Mouse (Mus musculus) T-helper 17 cell (primary cell): Measurements from ENCODE around the gene Efhc1.

Experiments
- in situ Hi-C, 2 experiments: fragments of 300-600 bp; cut with MboI, MseI; formaldehyde crosslinking; loops; 1 replicate in 1 of 2; 2 replicates in 1 of 2; pipeline ENCODE4 v1.15.1; 2025; ENCODE audit warnings: high pct_unique_total_duplicates in 2 of 2

Efhc1 gene

GRCm38 (mm10) chr1:20951300-20951763 is at the start of gene Efhc1:
TSS of gene Efhc1 (plus strand) at chr1:20951626.
- in situ Hi-C loops, result no loop called here

GRCm38 (mm10) chr1:20905501-20906127 is 45.8 kb upstream of the Efhc1 start:
- in situ Hi-C loops, result no loop called here

- in situ Hi-C loops, result no loop called here
Measured at GRCm38 (mm10) chr1:20906128-20906515, 45.3 kb upstream of the Efhc1 start.

- in situ Hi-C loops, result no loop called here
Measured at GRCm38 (mm10) chr1:20908541-20908940, 42.9 kb upstream of the Efhc1 start.

GRCm38 (mm10) chr1:20912115-20912514 is 39.3 kb upstream of the Efhc1 start:
- in situ Hi-C loops, result no loop called here

- in situ Hi-C loops, result no loop called here
Measured at GRCm38 (mm10) chr1:20912527-20913171, 38.8 kb upstream of the Efhc1 start.

- in situ Hi-C loops, result no loop called here
Measured at GRCm38 (mm10) chr1:20914769-20915168, 36.7 kb upstream of the Efhc1 start.

- in situ Hi-C loops, result no loop called here
Measured at GRCm38 (mm10) chr1:20915608-20916007, 35.8 kb upstream of the Efhc1 start.

- in situ Hi-C loops, result no loop called here
Measured at GRCm38 (mm10) chr1:20917496-20918050, 33.9 kb upstream of the Efhc1 start.

GRCm38 (mm10) chr1:20919728-20920127 is 31.7 kb upstream of the Efhc1 start:
- in situ Hi-C loops, result no loop called here

GRCm38 (mm10) chr1:20921081-20921528 is 30.3 kb upstream of the Efhc1 start:
- in situ Hi-C loops, result no loop called here

- in situ Hi-C loops, result no loop called here
Measured at GRCm38 (mm10) chr1:20922612-20923399, 28.6 kb upstream of the Efhc1 start.

GRCm38 (mm10) chr1:20925324-20925723 is 26.1 kb upstream of the Efhc1 start:
- in situ Hi-C loops, result loop anchor here in 1 of 2 experiments (25.0 kb wide), 1 partner anchor 1337 kb away; no protein-coding TSS in a partner anchor

- in situ Hi-C loops, result loop anchor here in 1 of 2 experiments (25.0 kb wide), 1 partner anchor 1336 kb away; no protein-coding TSS in a partner anchor
Measured at GRCm38 (mm10) chr1:20925926-20926325, 25.5 kb upstream of the Efhc1 start.

GRCm38 (mm10) chr1:20926376-20926775 is 25.1 kb upstream of the Efhc1 start:
- in situ Hi-C loops, result loop anchor here in 1 of 2 experiments (25.0 kb wide), 1 partner anchor 1336 kb away; no protein-coding TSS in a partner anchor

- in situ Hi-C loops, result loop anchor here in 1 of 2 experiments (25.0 kb wide), 1 partner anchor 1334 kb away; no protein-coding TSS in a partner anchor
Measured at GRCm38 (mm10) chr1:20928487-20928886, 22.9 kb upstream of the Efhc1 start.

GRCm38 (mm10) chr1:20933457-20933856 is 18.0 kb upstream of the Efhc1 start:
- in situ Hi-C loops, result loop anchor here in 1 of 2 experiments (25.0 kb wide), 1 partner anchor 1329 kb away; no protein-coding TSS in a partner anchor

GRCm38 (mm10) chr1:20935106-20935505 is 16.3 kb upstream of the Efhc1 start:
- in situ Hi-C loops, result loop anchor here (5.0 to 25.0 kb wide), 4 partner anchors 167 to 1327 kb away; no protein-coding TSS in a partner anchor

- in situ Hi-C loops, result loop anchor here (5.0 to 25.0 kb wide), 4 partner anchors 163 to 1323 kb away; no protein-coding TSS in a partner anchor
Measured at GRCm38 (mm10) chr1:20939046-20939445, 12.4 kb upstream of the Efhc1 start.

- in situ Hi-C loops, result loop anchor here (5.0 to 25.0 kb wide), 2 partner anchors 157 to 1322 kb away; no protein-coding TSS in a partner anchor
Measured at GRCm38 (mm10) chr1:20940151-20940550, 11.3 kb upstream of the Efhc1 start.

- in situ Hi-C loops, result loop anchor here (5.0 to 25.0 kb wide), 2 partner anchors 156 to 1321 kb away; no protein-coding TSS in a partner anchor
Measured at GRCm38 (mm10) chr1:20941322-20941721, 10.1 kb upstream of the Efhc1 start.
